Mouse (Mus musculus): ENCODE results near the gene Ly6g6e. TPM values are rescaled to one million over a fixed set of nuclear protein-coding genes. Genes with fewer than 3 reads are reported as not detected.

Gene Ly6g6e
- polyA plus RNA-seq, 1 experiment from 2014 or later, result 12.3 TPM

GRCm38 (mm10) chr17:35094475-35095365 lies 18.0 kb downstream of the Ly6g6e start:
- H3K4me2 ChIP-seq (ENCODE audit: low read length), result no peak overlapping the region
- H3K27me3 ChIP-seq (replicated peaks; ENCODE audit: control insufficient read depth, insufficient read depth, low read length), result no peaks in the 10 kb centered on the region
- no peak overlapping the region for H3K27ac ChIP-seq (ENCODE audit: low read length)
- no peak overlapping the region for H3K9ac ChIP-seq (replicated peaks; ENCODE audit: low read depth, low read length)
- peaks cover 12% of the 10 kb centered on the region for H3K4me1 ChIP-seq (replicated peaks; ENCODE audit: control insufficient read depth, insufficient read depth, low read length)
- 91% methylated on average over 15 of the region's 15 CpGs for WGBS
- no peak overlapping the region for H3K4me3 ChIP-seq (replicated peaks; ENCODE audit: low read length)
- H3K9me3 ChIP-seq (ENCODE audit: control insufficient read depth, low read length), result no peaks in the 10 kb centered on the region
- ATAC-seq, result no peak
- H3K36me3 ChIP-seq (ENCODE audit: control insufficient read depth, insufficient read depth), result peaks cover 13% of the 10 kb centered on the region

- Histone ChIP-seq H3K9me3 (ENCODE audit: control insufficient read depth, low read length) (no peaks in the 10 kb centered on the region), H3K27me3 (replicated peaks; ENCODE audit: control insufficient read depth, insufficient read depth, low read length) (no peaks in the 10 kb centered on the region), H3K27ac (ENCODE audit: low read length) (no peak overlapping the region), H3K4me3 (replicated peaks; ENCODE audit: low read length) (no peak overlapping the region), H3K36me3 (ENCODE audit: control insufficient read depth, insufficient read depth) (peaks cover 16% of the 10 kb centered on the region), H3K9ac (replicated peaks; ENCODE audit: low read depth, low read length) (no peak overlapping the region), H3K4me2 (ENCODE audit: low read length) (no peak overlapping the region), H3K4me1 (replicated peaks; ENCODE audit: control insufficient read depth, insufficient read depth, low read length) (no peaks in the 10 kb centered on the region)
- no peak for ATAC-seq
- WGBS, result 81% methylated on average over 12 of the region's 12 CpGs
Observed at GRCm38 (mm10) chr17:35096597-35096996, 19.9 kb downstream of the Ly6g6e start.

- H3K4me3 ChIP-seq (replicated peaks; ENCODE audit: low read length), result no peak overlapping the region
- no peaks in the 10 kb centered on the region for H3K27me3 ChIP-seq (replicated peaks; ENCODE audit: control insufficient read depth, insufficient read depth, low read length)
- no peak overlapping the region for H3K27ac ChIP-seq (ENCODE audit: low read length)
- no peaks in the 10 kb centered on the region for H3K9me3 ChIP-seq (ENCODE audit: control insufficient read depth, low read length)
- H3K4me2 ChIP-seq (ENCODE audit: low read length), result no peak overlapping the region
- peaks cover 17% of the 10 kb centered on the region for H3K36me3 ChIP-seq (ENCODE audit: control insufficient read depth, insufficient read depth)
- ATAC-seq, result no peak
- no peak overlapping the region for H3K9ac ChIP-seq (replicated peaks; ENCODE audit: low read depth, low read length)
- 77% methylated on average over 12 of the region's 12 CpGs for WGBS
- no peaks in the 10 kb centered on the region for H3K4me1 ChIP-seq (replicated peaks; ENCODE audit: control insufficient read depth, insufficient read depth, low read length)
Observed at GRCm38 (mm10) chr17:35097164-35097655, 20.5 kb downstream of the Ly6g6e start.

GRCm38 (mm10) chr17:35100196-35100765 lies 23.6 kb downstream of the Ly6g6e start:
- H3K9me3 ChIP-seq (ENCODE audit: control insufficient read depth, low read length), result no peaks in the 10 kb centered on the region
- no peak overlapping the region for H3K27ac ChIP-seq (ENCODE audit: low read length)
- H3K27me3 ChIP-seq (replicated peaks; ENCODE audit: control insufficient read depth, insufficient read depth, low read length), result no peaks in the 10 kb centered on the region
- H3K4me2 ChIP-seq (ENCODE audit: low read length), result no peak overlapping the region
- 85% methylated on average over 10 of the region's 10 CpGs for WGBS
- H3K36me3 ChIP-seq (ENCODE audit: control insufficient read depth, insufficient read depth), result peaks cover 24% of the 10 kb centered on the region
- H3K9ac ChIP-seq (replicated peaks; ENCODE audit: low read depth, low read length), result no peak overlapping the region
- H3K4me3 ChIP-seq (replicated peaks; ENCODE audit: low read length), result no peak overlapping the region
- no peaks in the 10 kb centered on the region for H3K4me1 ChIP-seq (replicated peaks; ENCODE audit: control insufficient read depth, insufficient read depth, low read length)
- ATAC-seq, result no peak

GRCm38 (mm10) chr17:35101161-35101560 lies 24.5 kb downstream of the Ly6g6e start:
- ATAC-seq, result no peak
- no peak overlapping the region for H3K9ac ChIP-seq (replicated peaks; ENCODE audit: low read depth, low read length)
- no peak overlapping the region for H3K27ac ChIP-seq (ENCODE audit: low read length)
- no peaks in the 10 kb centered on the region for H3K9me3 ChIP-seq (ENCODE audit: control insufficient read depth, low read length)
- H3K4me1 ChIP-seq (replicated peaks; ENCODE audit: control insufficient read depth, insufficient read depth, low read length), result no peaks in the 10 kb centered on the region
- no peak overlapping the region for H3K4me2 ChIP-seq (ENCODE audit: low read length)
- H3K4me3 ChIP-seq (replicated peaks; ENCODE audit: low read length), result no peak overlapping the region
- H3K36me3 ChIP-seq (ENCODE audit: control insufficient read depth, insufficient read depth), result peaks cover 23% of the 10 kb centered on the region
- 92% methylated on average over 11 of the region's 11 CpGs for WGBS
- H3K27me3 ChIP-seq (replicated peaks; ENCODE audit: control insufficient read depth, insufficient read depth, low read length), result no peaks in the 10 kb centered on the region

GRCm38 (mm10) chr17:35102299-35102698 lies 25.6 kb downstream of the Ly6g6e start:
- no peak overlapping the region for H3K4me3 ChIP-seq (replicated peaks; ENCODE audit: low read length)
- no peaks in the 10 kb centered on the region for H3K9me3 ChIP-seq (ENCODE audit: control insufficient read depth, low read length)
- H3K27me3 ChIP-seq (replicated peaks; ENCODE audit: control insufficient read depth, insufficient read depth, low read length), result no peaks in the 10 kb centered on the region
- no peak overlapping the region for H3K9ac ChIP-seq (replicated peaks; ENCODE audit: low read depth, low read length)
- peaks cover 20% of the 10 kb centered on the region for H3K36me3 ChIP-seq (ENCODE audit: control insufficient read depth, insufficient read depth)
- H3K27ac ChIP-seq (ENCODE audit: low read length), result no peak overlapping the region
- ATAC-seq, result no peak
- WGBS, result 84% methylated on average over 8 of the region's 8 CpGs
- no peaks in the 10 kb centered on the region for H3K4me1 ChIP-seq (replicated peaks; ENCODE audit: control insufficient read depth, insufficient read depth, low read length)
- no peak overlapping the region for H3K4me2 ChIP-seq (ENCODE audit: low read length)

- Histone ChIP-seq H3K9ac (replicated peaks; ENCODE audit: low read depth, low read length) (no peak overlapping the region), H3K4me3 (replicated peaks; ENCODE audit: low read length) (no peak overlapping the region), H3K9me3 (ENCODE audit: control insufficient read depth, low read length) (no peaks in the 10 kb centered on the region), H3K4me1 (replicated peaks; ENCODE audit: control insufficient read depth, insufficient read depth, low read length) (no peaks in the 10 kb centered on the region), H3K27me3 (replicated peaks; ENCODE audit: control insufficient read depth, insufficient read depth, low read length) (no peaks in the 10 kb centered on the region), H3K36me3 (ENCODE audit: control insufficient read depth, insufficient read depth) (peaks cover 18% of the 10 kb centered on the region), H3K4me2 (ENCODE audit: low read length) (no peak overlapping the region), H3K27ac (ENCODE audit: low read length) (no peak overlapping the region)
- WGBS, result 80% methylated on average over 6 of the region's 6 CpGs
- no peak for ATAC-seq
Observed at GRCm38 (mm10) chr17:35103221-35103690, 26.6 kb downstream of the Ly6g6e start.

- Histone ChIP-seq H3K9me3 (ENCODE audit: control insufficient read depth, low read length) (no peaks in the 10 kb centered on the region), H3K27ac (ENCODE audit: low read length) (no peak overlapping the region), H3K4me1 (replicated peaks; ENCODE audit: control insufficient read depth, insufficient read depth, low read length) (no peaks in the 10 kb centered on the region), H3K4me2 (ENCODE audit: low read length) (no peak overlapping the region), H3K9ac (replicated peaks; ENCODE audit: low read depth, low read length) (no peak overlapping the region), H3K27me3 (replicated peaks; ENCODE audit: control insufficient read depth, insufficient read depth, low read length) (no peaks in the 10 kb centered on the region), H3K4me3 (replicated peaks; ENCODE audit: low read length) (no peak overlapping the region), H3K36me3 (ENCODE audit: control insufficient read depth, insufficient read depth) (peaks cover 18% of the 10 kb centered on the region)
- WGBS, result 92% methylated on average over 7 of the region's 7 CpGs
- ATAC-seq, result no peak
Observed at GRCm38 (mm10) chr17:35104079-35104478, 27.4 kb downstream of the Ly6g6e start.

GRCm38 (mm10) chr17:35104754-35105153 lies 28.1 kb downstream of the Ly6g6e start:
- WGBS, result 73% methylated on average over 6 of the region's 6 CpGs
- no peak overlapping the region for H3K9ac ChIP-seq (replicated peaks; ENCODE audit: low read depth, low read length)
- no peak overlapping the region for H3K27ac ChIP-seq (ENCODE audit: low read length)
- H3K36me3 ChIP-seq (ENCODE audit: control insufficient read depth, insufficient read depth), result peaks cover 18% of the 10 kb centered on the region
- H3K4me3 ChIP-seq (replicated peaks; ENCODE audit: low read length), result no peak overlapping the region
- no peaks in the 10 kb centered on the region for H3K9me3 ChIP-seq (ENCODE audit: control insufficient read depth, low read length)
- no peak overlapping the region for H3K4me2 ChIP-seq (ENCODE audit: low read length)
- H3K27me3 ChIP-seq (replicated peaks; ENCODE audit: control insufficient read depth, insufficient read depth, low read length), result no peaks in the 10 kb centered on the region
- ATAC-seq, result no peak
- no peaks in the 10 kb centered on the region for H3K4me1 ChIP-seq (replicated peaks; ENCODE audit: control insufficient read depth, insufficient read depth, low read length)
